ENCODE assay signal across 16 mouse cellular contexts in the genomic region with DNA sequence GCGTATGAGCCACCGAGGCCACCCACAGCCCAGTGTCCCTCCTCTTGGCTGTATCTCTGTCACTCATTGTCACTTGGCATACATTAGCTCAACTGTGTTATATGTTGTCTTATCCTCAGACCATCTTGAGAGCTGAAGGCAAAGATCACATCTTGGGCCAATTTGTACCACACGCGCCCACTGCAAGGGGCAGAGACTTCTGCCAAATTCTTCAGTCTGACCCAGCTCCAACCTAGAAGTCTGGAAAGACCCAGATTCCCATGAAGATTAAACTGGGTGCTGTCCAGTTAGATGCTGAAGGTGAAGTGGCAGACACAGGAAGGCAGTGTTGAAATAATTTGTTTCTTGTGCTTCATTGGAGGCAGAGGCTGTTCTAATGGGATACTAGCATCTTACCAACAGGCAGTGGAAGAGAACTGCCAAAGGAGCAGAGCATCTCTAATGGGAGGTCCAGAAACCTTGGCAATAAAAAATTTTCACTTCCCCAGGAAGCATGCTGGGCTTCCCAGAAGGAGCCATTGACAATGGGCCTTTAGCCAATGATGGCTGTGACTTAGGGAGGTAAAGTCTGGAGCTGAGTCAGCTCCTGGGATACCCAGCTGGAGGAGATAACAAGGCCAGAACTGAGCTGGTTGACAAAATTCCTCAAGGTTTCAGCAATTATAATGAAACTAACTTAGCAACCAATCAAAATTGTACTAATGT. TPM values are rescaled to one million over a fixed set of nuclear protein-coding genes. Genes with fewer than 3 reads are reported as not detected.
"Had no signal": no experiment of that assay in that cellular context is flagged by ENCODE, and none has a peak within 500 bp of the region (broad histone marks: within the 10 kb centered on the region; RNA-seq: fewer than 3 reads in every experiment).

No protein-coding gene starts in this region.

- DNase-seq: lung, adult 18-20 months; lung, embryonic 14.5 days; lung, postnatal 10 days; lung, postnatal 4 days; retina, postnatal 1 day; right cerebral cortex, adult 18-20 months; right cerebral cortex, postnatal 25 days; right cerebral cortex, postnatal 4 days; spleen, adult 18-20 months; thymus, adult 18-20 months; thymus, postnatal 14 days; thymus, postnatal 36 days had no signal

- ATAC-seq: midbrain, embryonic 13.5 days; midbrain, embryonic 16.5 days had no signal

RNA-seq across cellular contexts. Expression of gene Nkx1-2, which starts 9.0 kb away (rescaled TPM):
- total RNA-seq: megakaryocyte, adult 5-6 weeks; megakaryocyte-erythroid progenitor cell, adult 5-6 weeks had no signal
